Mouse (Mus musculus): Measurements from ENCODE around the gene Defb6.

Gene Defb6

DNA sequence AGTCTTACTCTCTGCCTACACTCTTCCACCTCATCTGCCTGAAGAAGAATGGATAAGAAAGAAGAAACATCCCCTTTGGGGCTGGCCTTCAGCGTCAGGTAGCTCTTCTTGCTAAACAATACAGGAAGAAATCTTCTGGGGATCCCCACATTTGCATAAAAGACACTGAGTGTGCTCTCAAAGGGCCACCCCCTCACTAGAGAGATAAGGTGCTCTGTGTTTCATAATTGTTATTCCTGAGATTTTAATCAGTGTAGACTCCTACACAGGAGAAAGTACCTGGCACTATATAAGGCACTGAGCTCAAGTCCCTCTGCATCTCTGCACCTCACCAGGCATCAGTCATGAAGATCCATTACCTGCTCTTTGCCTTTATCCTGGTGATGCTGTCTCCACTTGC is at the start of gene Defb6:
TSS of gene Defb6 (plus strand) at position 318 of the 400 bp plus-strand sequence.
- no peak for DNase-seq (ENCODE audit: low spot score)

DNA sequence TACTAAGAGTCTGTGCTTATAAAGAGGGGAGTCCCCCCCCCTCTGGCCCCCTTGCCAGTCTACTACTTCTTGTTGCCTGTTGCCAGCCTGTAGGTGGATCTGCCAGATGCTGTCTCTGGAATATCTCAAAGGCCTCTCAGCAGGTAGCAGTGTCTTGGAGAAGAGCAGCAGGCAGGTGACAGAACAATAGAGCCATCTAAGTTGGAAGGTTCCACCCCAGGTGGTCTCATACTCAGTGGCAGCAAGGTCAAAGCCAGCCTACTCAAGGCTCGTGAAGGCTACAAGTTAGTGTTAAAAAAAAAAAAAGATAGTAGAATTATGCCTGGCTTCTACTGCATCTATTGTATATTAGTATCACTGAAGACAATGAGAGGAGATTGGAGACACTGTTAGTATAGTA is 12.8 kb downstream of the Defb6 start:
- no peak for DNase-seq (ENCODE audit: low spot score)

DNA sequence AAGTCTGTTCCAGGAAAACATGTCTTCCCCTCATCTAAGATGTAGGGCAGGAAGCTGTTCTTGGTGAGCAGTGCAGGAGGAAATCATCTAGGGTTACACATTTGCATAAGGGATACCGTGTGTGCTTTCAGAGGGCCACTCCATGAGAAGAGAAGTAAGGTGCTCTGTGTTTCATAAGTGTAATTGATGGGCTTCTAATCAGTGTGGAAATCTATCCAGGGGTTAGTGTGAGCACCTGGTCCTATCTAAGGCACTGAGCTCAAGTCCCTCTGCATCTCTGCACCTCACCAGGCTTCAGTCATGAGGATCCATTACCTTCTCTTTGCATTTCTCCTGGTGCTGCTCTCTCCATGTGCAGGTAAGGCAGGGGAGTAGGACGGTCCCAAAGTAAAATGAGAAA is 14.3 kb downstream of the Defb6 start, which contains the start of gene Defb46:
TSS of gene Defb46 (plus strand) at position 301 of the 400 bp plus-strand sequence.
- DNase-seq (ENCODE audit: low spot score): no peak

DNA sequence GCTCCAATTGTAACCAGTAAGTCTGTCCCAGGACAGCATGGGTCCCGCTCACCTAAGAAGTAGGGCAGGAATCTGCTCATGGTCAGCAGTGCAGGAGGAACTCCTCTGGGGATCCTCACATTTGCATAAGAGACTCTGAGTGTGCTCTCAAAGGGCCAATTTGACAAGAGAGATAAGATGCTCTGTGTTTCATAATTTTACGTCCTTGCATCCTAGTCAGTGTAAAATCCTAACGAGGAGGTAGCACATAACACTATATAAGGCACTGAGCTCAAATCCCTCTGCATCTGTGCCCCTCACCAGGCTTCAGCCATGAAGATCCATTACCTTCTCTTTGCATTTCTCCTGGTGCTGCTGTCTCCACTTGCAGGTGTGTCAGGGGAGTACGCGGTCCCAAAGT is 22.0 kb downstream of the Defb6 start, which contains the start of gene Defb5:
TSS of gene Defb5 (plus strand) at position 301 of the 400 bp plus-strand sequence.
- no peak for DNase-seq (ENCODE audit: low spot score)

DNA sequence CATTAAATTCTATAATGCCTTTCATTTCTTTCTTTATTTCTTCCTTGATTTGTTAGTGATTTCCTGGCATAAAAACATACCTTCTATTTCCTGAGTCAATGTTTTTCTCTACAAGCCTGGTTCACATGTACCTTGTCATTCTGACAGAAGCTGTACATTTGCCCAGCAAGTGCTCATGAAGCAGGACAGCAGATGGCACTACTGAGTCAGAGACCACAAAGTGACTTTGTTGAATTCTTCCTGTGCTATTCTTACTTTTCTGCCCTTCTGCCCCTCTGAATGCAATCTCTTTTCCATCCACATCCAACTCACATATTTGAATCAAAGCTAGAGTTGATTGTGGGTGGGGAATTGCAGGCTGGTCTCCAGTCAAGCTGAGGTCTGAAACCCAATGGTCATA is 32.9 kb downstream of the Defb6 start:
- no peak for DNase-seq (ENCODE audit: low spot score)

DNA sequence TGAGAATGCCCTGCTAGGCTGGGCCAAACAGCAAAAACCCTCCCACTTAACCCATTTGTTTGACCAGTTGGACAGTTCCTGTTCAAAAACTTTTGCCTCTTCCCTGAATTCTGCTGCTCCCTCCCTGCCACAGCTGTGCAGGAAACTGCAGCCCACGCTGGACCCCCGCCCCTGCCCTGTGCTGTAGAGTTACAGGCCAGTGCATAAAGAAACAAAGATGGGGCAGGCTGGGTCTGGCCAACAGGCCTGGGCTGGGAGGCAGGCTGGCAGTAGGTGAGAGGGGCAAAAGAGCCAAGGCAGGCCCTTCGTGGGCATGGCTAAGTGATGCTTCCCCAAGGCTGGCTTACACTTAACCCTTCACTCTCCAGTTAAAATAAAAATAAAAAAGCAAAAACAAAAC is 34.4 kb downstream of the Defb6 start:
- DNase-seq (ENCODE audit: low spot score): no peak
